Mouse (Mus musculus) CH12.LX (cell line): Measurements from ENCODE around the gene Arsa.

Source experiments
- MAFK ChIP-seq: IDR thresholded peaks from 2 replicates; pipeline ENCODE4 v1.6.1; 2011; ENCODE audit warnings: low read length, improper control_type of control experiment; ENCODE audit not compliant: insufficient replicate concordance
- SMC3 ChIP-seq: IDR thresholded peaks from 2 replicates; pipeline ENCODE4 v1.6.1; 2011; ENCODE audit warnings: low read depth, low read length, improper control_type of control experiment

DNA sequence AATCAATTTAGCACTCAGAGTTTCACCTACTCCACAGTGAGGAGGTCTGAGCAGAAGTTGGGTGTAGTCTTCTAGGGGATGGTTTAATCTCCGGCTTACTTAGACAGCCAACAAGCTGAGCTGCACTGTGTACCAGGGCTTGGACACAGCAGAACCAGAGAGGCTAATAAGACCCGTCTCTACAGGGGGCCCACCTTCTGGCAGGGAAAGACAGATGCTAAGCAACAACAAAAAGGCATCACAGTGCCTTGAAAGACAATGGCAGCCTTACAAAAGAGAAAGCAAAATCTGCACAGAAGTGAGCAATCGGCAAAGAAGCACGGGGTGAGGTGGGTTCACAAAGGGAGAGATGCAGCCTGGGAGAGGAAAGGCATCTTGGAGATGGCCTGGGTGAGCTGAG is 18.9 kb upstream of the Arsa start:
- no peak for TF ChIP-seq MAFK
- TF ChIP-seq SMC3 = no peak
